Mouse (Mus musculus) hematopoietic stem cell, adult 5-6 weeks (primary cell): ENCODE measurements around the gene Nploc4. TPM values are rescaled to one million over a fixed set of nuclear protein-coding genes. Genes with fewer than 3 reads are reported as not detected.
"Not testable (repeated sequence)": the region's sequence is repeated elsewhere in the genome, so short reads cannot be mapped to it uniquely, and the experiment has no call there.

ENCODE experiments used
- ATAC-seq, 2 experiments: fragments of 125-278 bp in 1 of 2; replicated peaks in 1 of 2; 2 replicates each; pipeline ENCODE4 v1.8.0; 2016 to 2017; ENCODE audit warnings: inconsistent platforms in 2 of 2, mild to moderate bottlenecking in 2 of 2, moderate number of reproducible peaks in 2 of 2, low read depth in 1 of 2, moderate TSS enrichment in 1 of 2; ENCODE audit not compliant: low FRiP score in 2 of 2, poor library complexity in 2 of 2, severe bottlenecking in 2 of 2, insufficient read depth in 1 of 2, low TSS enrichment in 1 of 2
- total RNA-seq: library from RNA; stranded (forward); fragments of 172-1452, 232-1000 nt; gene quantifications from 2 replicates; pipeline ENCODE4 v1.2.3, GENCODE M21; 2017

The Nploc4 gene
- total RNA-seq, 1 experiment from 2014 or later, result 43.1 TPM

DNA sequence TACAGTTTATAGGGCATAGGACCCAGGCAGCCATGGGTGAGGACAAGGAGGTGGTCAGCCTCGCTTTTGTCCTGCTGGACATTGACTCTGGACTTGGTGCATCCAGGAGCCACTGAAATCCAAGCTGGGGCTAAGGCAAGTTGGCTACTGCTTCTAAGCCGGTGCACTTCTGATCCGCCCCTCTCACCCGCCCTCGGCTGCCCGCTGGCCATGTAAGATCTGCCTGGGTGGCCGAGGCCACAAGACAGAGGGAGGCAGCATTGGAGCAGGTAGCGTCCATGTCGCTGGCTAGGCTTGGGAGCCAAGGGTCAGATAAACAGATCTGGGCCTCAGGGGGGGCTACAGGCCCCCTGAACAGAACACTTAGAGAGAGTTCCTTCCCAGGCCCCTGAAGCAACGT, 76.2 kb downstream of the Nploc4 start, which contains the start of gene Fscn2:
Gene Fscn2 (plus strand): TSS at position 240 of the 400 bp plus-strand sequence.
- no peak for ATAC-seq

DNA sequence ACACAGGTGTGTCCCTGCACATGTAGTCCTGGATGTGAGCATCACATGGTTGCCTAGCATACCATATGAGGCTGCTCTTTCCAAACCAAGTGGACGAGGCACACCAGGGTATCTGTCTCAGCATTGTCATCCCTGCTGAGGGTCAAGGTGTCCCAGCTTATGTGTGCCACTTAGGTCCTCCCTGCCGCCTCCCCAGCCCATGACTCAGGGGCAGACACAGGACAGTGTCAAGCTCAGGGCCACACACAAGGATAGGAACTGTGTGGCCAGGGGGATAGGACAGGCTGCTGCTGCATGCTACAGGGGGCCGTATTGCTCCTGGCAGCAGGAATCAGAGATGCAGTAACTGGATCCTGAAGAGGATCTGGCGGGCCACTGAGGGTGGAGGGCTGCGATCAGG, 76.8 kb downstream of the Nploc4 start:
- no peak for ATAC-seq

DNA sequence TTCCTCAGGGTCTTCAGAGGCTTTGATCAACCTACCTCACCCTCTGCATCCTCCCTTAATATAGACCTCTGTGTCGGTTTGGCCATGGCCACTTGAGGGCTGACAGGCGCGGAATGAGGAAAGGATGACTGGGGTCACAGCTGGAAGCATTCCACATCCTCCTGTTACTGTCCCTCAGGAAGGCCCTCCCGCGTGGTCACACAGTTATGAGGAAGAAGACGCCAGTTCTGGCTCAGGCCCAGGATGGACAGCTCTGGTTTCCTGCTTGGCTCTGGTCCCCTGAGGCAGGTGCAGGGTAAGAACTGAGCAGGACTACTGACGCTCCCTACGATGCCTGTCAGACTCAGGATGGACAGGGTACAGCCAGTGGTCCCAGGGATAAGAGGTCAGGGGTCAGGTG, 77.4 kb downstream of the Nploc4 start:
- ATAC-seq, result peak in 1 of 2 experiments; percentile 1; a peak in 1 of 4 replicates

DNA sequence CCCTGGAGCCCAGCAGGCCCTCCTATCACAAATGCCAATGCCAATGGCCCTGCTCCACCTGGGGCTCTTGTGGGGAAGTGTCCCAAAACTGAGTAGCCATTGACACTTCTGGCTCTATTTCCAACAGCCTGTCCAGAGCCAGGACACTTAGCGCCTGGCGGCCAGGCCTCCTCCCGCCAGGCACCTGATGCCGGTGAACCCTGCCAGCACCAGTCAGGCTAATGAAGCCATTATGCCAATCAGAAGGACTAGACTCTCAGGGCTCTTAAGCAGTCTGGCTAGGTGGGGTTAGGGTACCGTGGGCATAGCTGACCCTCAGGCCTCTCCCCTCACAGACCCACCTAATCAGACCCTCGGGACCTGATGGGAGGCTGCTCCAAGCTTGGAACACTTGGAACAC, 78.1 kb downstream of the Nploc4 start:
- ATAC-seq, result no peak

DNA sequence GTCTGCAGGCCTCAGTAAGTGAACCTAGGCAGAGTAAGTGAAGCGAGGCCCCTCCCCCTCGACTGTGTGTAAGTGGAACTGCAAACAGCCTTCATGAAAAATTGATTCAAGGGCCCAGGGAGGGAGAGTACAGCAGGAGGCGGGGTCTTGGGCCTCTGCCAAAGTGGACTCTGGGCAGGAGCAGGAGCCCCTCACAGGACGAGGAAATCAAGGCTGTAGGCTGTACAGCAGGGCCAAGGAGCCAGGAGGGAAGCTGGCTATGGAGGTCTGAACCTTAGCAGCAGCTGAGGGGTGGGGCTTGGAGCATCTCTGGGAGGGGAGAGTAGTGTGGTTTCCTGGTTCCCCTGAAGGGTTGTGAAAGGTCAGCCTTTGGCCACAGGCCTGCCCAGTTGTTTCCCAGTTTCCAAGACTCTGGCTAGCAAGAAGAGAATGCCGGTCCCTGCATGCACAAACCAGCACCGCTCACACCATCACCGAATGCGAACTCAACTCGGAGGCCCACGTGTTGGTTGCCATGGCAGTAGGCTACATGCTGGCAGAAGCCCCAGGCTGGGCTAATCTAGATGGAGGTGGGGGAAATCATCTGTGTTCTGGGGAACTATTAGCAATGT, 79.6 kb downstream of the Nploc4 start:
- no peak; a peak in 1 of 4 replicates for ATAC-seq

DNA sequence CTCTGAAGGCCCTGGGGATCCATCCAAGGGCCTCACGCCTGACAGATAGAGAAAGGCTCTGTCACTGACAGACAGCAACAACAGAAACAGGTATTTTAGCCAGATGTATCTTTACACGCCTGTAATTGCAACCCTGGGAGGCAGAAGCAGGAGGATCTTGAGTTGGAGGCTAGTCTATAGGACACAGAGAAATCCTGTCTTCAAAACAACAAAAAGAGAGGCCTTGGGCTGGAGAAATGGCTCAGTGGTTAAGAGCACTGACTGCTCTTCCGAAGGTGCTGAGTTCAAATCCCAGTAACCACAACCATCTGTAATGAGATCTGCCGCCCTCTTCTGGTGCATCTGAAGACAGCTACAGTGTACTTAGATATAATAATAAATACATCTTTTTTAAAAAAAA, 80.6 kb downstream of the Nploc4 start:
- no peak for ATAC-seq

DNA sequence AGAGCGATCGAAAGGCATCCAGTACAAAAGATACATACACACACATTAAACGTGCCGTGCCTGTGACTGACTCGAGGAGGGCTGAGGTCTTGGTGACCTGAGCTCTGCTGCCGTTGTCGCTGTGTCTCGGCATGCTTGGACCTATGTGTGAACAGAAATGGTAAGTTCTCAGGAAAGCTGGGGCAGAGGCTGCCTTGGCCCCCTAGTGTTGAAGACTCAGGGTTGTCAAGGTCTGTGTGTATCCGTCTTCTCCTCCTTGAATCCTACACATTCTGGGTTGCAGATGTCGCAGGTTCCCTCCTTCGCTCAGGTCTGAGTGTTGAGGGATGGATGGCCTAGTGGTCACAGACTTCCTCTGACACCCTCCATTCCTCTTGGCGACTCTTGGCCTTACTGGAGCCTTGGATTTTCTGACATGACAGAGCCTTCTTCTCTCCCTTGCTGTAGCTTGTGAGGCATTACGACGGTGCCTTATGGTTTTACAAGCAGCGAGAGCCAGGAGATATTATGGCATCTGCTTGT, 81.1 kb downstream of the Nploc4 start:
- no peak for ATAC-seq

DNA sequence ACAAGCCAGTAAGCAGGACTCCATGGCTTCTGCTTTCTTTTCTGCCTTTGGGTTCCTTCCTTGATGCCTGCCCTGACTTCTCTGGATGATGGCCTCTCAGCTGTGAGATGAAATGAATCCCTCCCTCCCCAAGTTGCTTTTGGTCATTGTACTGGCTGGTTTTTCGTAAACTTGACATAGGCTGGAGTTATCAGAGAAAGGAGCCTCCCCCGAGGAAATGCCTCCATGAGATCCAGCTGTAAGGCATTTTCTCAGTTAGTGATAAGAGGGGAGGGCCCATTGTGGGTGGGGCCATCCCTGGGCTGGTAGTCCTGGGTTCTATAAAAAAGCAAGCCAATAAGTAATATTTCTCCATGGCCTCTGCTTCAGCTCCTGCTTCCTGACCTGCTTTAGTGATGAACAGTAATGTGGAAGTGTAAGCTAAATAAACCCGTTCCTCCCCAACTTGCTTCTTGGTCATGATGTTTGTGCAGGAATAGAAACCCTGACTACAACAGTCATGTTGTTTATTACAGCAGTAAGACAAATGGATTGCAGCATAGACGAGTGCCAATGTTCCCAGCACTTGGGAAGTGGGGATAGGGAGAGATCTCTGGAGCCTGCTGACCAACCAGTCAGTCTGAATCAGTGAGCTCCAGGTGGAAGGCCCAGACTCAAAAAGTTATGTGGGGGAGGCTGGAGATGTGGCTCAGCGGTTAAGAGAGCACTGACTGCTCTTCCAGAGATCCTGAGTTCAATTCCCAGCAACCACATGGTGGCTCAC, 82.0 kb downstream of the Nploc4 start:
- no peak for ATAC-seq

DNA sequence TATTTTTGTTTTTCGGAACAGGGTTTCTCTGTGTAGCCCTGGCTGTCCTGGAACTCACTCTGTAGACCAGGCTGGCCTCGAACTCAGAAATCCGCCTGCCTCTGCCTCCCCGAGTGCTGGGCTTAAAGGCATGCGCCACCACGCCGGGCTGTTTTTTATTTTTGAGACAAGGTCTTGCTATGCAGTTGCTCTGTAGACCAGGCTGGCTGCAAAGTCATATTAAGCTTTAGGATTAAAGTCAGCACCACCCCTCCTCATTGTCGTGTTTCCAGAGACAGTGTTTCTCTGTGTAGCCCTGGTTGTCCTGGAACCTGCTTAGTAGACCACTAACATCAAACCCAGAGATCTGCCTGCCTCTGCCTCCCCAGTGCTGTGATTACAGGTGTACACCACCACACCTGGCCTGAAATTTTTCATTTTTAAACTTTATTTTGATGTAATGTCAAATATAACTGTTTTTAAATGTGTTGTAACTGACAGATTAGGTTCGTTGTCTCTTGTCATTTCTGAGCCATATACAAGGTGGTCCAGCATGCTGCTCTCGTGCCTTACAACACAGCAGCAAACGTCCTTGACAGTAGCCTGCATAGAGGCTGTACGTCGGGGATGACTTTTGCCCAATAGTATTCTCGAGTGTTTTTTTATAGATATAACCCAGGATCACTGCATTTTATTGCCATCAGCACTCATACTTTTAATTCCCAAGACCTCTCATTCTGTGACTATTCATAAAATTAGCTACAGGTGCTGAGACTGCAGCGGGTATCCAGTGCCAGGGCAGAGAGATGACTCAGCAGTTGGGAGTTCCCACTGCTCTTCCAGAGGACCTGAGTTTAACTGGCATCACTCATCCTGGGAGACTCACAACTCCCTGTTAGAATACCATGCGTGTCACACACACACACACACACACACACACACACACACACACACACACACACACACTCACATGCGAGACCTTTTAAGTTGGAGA, 82.9 kb downstream of the Nploc4 start:
- ATAC-seq, result no peak

DNA sequence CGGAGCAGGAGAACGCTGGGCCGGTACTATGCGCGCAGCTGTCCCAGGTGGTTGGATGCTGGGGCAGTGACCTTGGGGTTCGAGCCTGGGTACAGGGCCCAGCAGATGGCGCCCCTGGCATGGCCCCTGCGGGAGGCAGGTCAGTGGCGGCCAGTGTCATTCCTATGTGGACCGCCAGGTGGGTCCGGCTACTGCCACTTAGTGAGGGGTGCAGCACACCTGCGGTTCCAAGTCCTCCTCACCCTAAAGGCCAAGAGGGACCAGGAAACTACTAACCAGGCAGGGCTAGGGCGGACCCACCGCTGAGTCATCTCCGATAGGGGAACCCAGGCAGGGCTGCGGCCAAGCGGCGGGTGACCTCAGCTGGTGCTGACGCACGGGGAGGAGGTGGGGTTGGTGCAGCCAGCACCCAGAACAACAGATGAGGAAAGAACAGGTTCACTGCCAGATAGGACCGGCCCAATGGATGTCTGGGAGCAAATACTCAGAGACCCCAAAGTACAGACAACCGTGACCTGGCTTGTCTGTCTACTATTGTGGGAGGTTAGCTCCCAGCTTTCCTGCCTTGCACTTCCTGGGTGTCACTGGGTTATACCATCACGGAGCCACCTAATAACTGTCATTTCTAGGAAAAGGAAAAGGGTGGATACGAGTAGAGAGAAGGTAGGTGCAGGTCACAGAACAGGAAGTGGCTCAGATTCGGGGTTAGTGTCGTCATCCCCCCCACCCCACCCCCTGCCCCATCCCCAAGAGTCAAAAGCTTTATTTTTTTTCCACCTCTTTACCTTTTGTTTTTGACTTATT, 83.8 kb downstream of the Nploc4 start:
- ATAC-seq, result peak; percentile 84 to 88

DNA sequence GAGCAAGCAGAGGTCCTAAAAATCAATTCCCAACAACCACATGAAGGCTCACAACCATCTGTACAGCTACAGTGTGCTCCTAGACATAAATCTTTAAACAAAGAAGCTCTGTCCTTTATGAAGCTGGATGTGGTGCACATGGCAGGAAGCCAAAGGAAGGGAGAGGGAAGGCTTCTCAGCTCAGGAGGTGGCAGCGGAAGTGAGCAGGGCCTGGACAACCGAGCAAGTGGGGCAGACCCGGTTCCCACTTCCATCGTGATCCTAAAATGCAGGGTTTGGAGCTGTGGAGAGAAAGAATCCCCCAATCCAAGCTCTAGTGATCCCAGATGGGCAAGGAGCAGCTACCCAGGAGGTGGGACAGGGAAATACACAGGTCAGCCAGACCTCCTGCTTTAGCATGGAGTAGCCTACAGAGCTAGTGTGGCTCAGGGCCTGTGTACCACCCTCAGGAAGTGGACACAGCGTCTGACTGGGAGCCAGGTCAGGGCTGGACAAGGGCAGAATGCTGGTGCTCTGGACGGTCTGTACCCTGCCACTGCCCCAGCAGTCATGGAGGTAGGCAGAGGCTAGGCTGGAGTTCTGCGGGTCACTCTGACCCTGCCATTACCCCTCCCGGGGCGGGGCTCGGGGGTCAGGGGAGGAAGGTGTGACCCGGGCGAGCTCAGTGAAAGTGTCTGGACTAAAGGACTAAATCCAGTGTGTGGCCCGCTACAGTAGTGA, 84.8 kb downstream of the Nploc4 start:
- no peak for ATAC-seq

DNA sequence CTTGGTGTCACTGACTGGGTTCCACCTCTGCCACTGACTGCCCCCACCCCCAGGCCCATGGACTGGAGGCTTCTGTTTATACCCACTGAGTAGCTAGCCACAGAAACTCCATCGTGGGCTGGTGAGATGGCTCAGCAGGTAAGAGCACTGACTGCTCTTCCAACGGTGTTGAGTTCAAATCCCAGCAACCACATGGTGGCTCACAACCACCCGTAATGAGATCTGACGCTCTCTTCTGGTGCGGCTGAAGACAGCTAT, 85.5 kb downstream of the Nploc4 start:
- not testable (repeated sequence) for ATAC-seq

DNA sequence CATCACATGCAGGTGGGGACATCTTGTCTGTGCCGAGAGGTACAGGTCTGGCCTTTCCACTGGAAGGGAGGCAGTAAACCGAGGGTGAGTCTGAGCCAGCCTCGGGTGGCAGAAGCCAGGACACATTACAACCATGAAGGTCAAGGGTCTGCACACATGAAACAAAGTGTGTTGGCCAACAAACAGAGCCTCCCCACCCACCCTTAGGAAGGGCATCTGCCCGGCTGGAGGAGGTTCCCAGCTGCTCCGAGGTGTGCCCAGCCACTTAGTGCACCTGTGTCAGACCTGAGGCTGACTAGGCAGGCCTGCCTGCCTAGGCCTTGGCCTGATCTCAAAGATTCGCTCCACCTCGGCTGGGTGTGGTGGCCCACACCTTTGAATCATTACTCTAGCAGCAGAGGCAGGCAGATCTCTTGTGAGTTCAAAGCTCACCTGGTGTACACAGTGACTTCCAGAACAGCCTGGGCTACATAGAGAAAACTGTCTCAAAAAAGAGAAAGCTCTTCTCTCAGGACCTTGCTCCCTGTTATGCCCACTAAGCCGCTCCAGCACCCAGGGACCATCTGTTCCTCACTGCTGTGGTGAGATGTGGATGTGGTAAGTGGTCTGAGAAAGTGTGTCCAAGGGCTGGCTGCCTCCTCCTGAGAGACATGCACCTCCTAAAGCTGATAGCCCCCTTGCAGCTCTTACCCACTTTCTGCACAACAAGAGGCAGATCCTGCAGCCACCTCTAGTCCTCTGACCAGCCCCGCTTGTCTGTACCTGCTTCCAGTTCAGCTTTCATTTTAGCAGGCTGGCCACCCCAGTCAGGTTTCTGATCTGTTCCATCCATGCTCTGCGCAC, 86.0 kb downstream of the Nploc4 start:
- ATAC-seq, result no peak

DNA sequence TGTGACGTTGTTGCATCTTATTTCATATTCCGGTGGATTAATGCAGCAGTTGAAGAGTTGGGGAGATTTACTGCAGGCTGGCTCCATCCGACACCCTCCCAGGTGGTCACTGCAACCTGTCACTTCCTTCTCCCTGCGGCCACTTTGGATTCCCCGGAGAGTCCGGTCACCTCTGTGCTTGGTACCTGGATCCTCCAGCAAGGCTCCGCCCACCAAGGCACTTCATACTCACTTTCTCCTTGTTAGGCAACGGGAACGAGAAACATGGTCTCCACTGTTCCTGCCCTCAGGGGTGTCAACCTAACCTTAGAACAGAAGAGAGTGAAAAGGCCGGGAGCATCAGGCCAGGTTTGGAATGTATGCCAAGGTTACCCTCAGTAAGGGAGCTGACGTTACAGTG, 86.8 kb downstream of the Nploc4 start:
- ATAC-seq, result no peak

DNA sequence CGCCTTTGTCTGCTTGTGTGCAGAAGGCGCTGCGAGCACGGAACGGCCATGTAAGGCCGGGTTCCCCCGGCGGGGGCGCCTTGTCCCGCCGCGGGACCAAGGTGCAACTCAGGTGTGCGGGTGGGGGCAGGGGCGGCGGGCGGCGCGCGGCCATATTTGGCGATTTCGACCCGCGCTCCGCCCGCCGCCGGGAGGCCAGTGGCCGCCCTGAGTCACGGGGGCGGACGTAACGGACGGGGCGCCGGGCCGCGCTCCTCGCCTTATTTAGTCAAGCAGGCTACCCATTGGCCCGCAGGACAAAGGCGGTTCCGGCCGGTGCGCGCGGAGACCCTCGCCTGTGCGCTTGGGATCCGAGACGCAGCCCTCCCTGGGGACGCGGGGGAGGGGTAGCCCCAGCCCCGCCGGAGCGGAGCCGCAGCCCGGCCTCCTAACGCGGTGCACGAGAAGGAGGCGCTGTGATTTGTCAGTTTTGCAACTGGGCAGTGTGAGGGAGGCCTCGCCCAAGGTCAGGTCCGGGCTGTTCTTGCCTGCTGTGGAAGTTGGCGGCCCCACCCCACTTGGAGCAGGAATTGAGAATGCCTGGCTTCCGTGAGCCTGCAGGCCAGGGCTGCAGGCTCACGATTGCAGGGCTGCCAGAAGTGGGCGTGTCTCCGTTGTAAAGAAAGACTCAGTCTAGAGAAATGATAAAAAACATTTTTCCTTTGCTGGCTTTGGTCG, 87.4 kb downstream of the Nploc4 start:
- ATAC-seq, result peak; percentile 4 to 15; a peak in 1 of 4 replicates
